Mouse (Mus musculus) ES-E14 (cell line): Measurements from ENCODE around the gene Tmem14a. TPM values are rescaled to one million over a fixed set of nuclear protein-coding genes. Genes with fewer than 3 reads are reported as not detected.

Experiments
- DNase-seq: peaks from one replicate; pipeline ENCODE4 v3.0.0-alpha.2; 2013; ENCODE audit warnings: low read depth, low spot score
- H3K27ac ChIP-seq: 2 replicates; pipeline ENCODE4 v1.5.1; 2012; ENCODE audit warnings: low read depth, mild to moderate bottlenecking, low read length, moderate library complexity, mixed read lengths; ENCODE audit not compliant: poor library complexity, insufficient read depth, severe bottlenecking
- H3K36me3 ChIP-seq: 2 replicates; pipeline ENCODE4 v1.6.1; 2012; ENCODE audit warnings: mild to moderate bottlenecking, low read length, moderate library complexity, mixed read lengths; ENCODE audit not compliant: control insufficient read depth, poor library complexity, insufficient read depth, severe bottlenecking
- H3K4me1 ChIP-seq, 2 experiments: fragments of 150-350 bp in 1 of 2; sonication (generic) in 1 of 2; 2 replicates each; pipeline ENCODE4 v1.6.1; 2012; ENCODE audit warnings: low read length in 2 of 2, mild to moderate bottlenecking in 1 of 2, mixed read lengths in 1 of 2; ENCODE audit not compliant: control insufficient read depth in 2 of 2, insufficient read depth in 2 of 2, poor library complexity in 1 of 2
- H3K4me3 ChIP-seq, 2 experiments: fragments of 150-350 bp in 1 of 2; sonication (generic) in 1 of 2; 2 replicates each; pipeline ENCODE4 v1.5.1; 2012; ENCODE audit warnings: low read length in 2 of 2, low read depth in 1 of 2, mild to moderate bottlenecking in 1 of 2, mixed read lengths in 1 of 2; ENCODE audit not compliant: insufficient read depth in 1 of 2, poor library complexity in 1 of 2, severe bottlenecking in 1 of 2
- H3K9ac ChIP-seq: 2 replicates; pipeline ENCODE4 v1.6.1; 2012; ENCODE audit warnings: low read depth, mild to moderate bottlenecking, low read length, mixed read lengths; ENCODE audit not compliant: poor library complexity, insufficient read depth, severe bottlenecking
- H3K9me3 ChIP-seq: fragments of 150-350 bp; sonication (generic); 2 replicates; pipeline ENCODE4 v1.6.1; 2012; ENCODE audit warnings: low read depth, mild to moderate bottlenecking, low read length; ENCODE audit not compliant: control insufficient read depth, insufficient read depth
- CHD2 ChIP-seq: IDR thresholded peaks from 2 replicates; pipeline ENCODE4 v1.6.1; 2014; ENCODE audit warnings: mild to moderate bottlenecking, low read depth, low read length, inconsistent platforms
- HCFC1 ChIP-seq: IDR thresholded peaks from 2 replicates; pipeline ENCODE4 v1.6.1; 2012; ENCODE audit warnings: low read length, inconsistent platforms, borderline replicate concordance; ENCODE audit not compliant: insufficient read depth
- MAFK ChIP-seq: IDR thresholded peaks from 2 replicates; pipeline ENCODE4 v1.6.1; 2014; ENCODE audit warnings: mild to moderate bottlenecking, low read depth, low read length, inconsistent platforms; ENCODE audit not compliant: insufficient read depth
- ZC3H11A ChIP-seq: IDR thresholded peaks from 2 replicates; pipeline ENCODE4 v1.6.1; 2012; ENCODE audit warnings: low read depth, mild to moderate bottlenecking, inconsistent platforms, low read length, borderline replicate concordance
- ZNF384 ChIP-seq: IDR thresholded peaks from 2 replicates; pipeline ENCODE4 v1.6.1; 2012; ENCODE audit warnings: low read depth, low read length, inconsistent platforms
- in situ Hi-C, 2 experiments: fragments of 600-800 bp; cut with MboI; formaldehyde crosslinking; loops; one replicate each; pipeline ENCODE4 v1.15.1; 2025; ENCODE audit warnings: low sequenced_read_pairs in 2 of 2, inconsistent platforms in 1 of 2; ENCODE audit not compliant: unreplicated experiment in 2 of 2
- total RNA-seq: library from RNA; depleted of rRNA; stranded (reverse); fragments of 300-350 nt; gene quantifications from 2 replicates; pipeline ENCODE4 v1.2.3, GENCODE M21; 2012

Tmem14a gene
- total RNA-seq, 1 experiment, result 5.8 TPM

- Histone ChIP-seq H3K9me3 (no peaks in the 10 kb centered on the region), H3K36me3 (no peaks in the 10 kb centered on the region), H3K4me1 (peaks cover 7 to 11% of the 10 kb centered on the region in 2 experiments; a peak in 3 of 4 replicates), H3K9ac (no peak overlapping the region), H3K4me3 (no peak overlapping the region), H3K27ac (no peak overlapping the region)
- DNase-seq, result no peak
- in situ Hi-C loops, result no loop called here
- TF ChIP-seq ZNF384 (no peak), ZC3H11A (no peak), CHD2 (no peak), MAFK (no peak), HCFC1 (no peak)
Observed at GRCm38 (mm10) chr1:21232516-21232915, 14.1 kb downstream of the Tmem14a start.

GRCm38 (mm10) chr1:21235359-21235758 is 17.0 kb downstream of the Tmem14a start:
- in situ Hi-C loops, result no loop called here
- TF ChIP-seq ZC3H11A, result no peak
- no peak for TF ChIP-seq HCFC1
- TF ChIP-seq ZNF384, result no peak
- TF ChIP-seq MAFK, result no peak
- TF ChIP-seq CHD2, result no peak

GRCm38 (mm10) chr1:21239911-21240898 is 21.8 kb downstream of the Tmem14a start, which contains the start of gene Gsta3:
Gene Gsta3, plus strand, starts transcription at chr1:21240589.
- in situ Hi-C loops, result no loop called here
- no peaks in the 10 kb centered on the region for H3K36me3 ChIP-seq
- TF ChIP-seq HCFC1 (no peak), ZNF384 (no peak), MAFK (no peak), CHD2 (no peak), ZC3H11A (no peak)
- H3K27ac ChIP-seq, result no peak within 1 kb of the TSS
- no peaks in the 10 kb centered on the region; a peak in 1 of 4 replicates for H3K4me1 ChIP-seq
- no peak within 1 kb of the TSS for H3K9ac ChIP-seq
- H3K9me3 ChIP-seq, result no peaks in the 10 kb centered on the region
- DNase-seq, result no peak
- no peak within 1 kb of the TSS for H3K4me3 ChIP-seq

More at GRCm38 (mm10) chr1:21235359-21235758, 17.0 kb downstream of the Tmem14a start:
- Histone ChIP-seq H3K4me1 (peaks cover 7 to 8% of the 10 kb centered on the region in 2 experiments), H3K27ac (no peak overlapping the region), H3K9ac (no peak overlapping the region), H3K9me3 (no peaks in the 10 kb centered on the region), H3K4me3 (no peak overlapping the region), H3K36me3 (no peaks in the 10 kb centered on the region)
- no peak for DNase-seq

GRCm38 (mm10) chr1:21241096-21241495 is 22.7 kb downstream of the Tmem14a start:
- Histone ChIP-seq H3K4me1 (no peaks in the 10 kb centered on the region; a peak in 1 of 4 replicates), H3K27ac (no peak overlapping the region), H3K36me3 (no peaks in the 10 kb centered on the region), H3K9me3 (no peaks in the 10 kb centered on the region), H3K4me3 (no peak overlapping the region), H3K9ac (no peak overlapping the region)
- in situ Hi-C loops, result no loop called here
- DNase-seq, result no peak
- TF ChIP-seq CHD2 (no peak), MAFK (no peak), ZNF384 (no peak), HCFC1 (no peak), ZC3H11A (no peak)
